Mouse (Mus musculus) hindbrain, postnatal 0 days (tissue): ENCODE data around the gene Disp3. TPM values are rescaled to one million over a fixed set of nuclear protein-coding genes. Genes with fewer than 3 reads are reported as not detected.
A peak's percentile ranks its signal among the peaks of the same experiment; 100 is the strongest.

Experiments
- ATAC-seq: fragments of 200-750 bp; cut with Nextera tagmentation; 2 replicates; pipeline ENCODE4 v1.8.0; 2017; ENCODE audit warnings: mild to moderate bottlenecking, moderate TSS enrichment, moderate library complexity
- DNase-seq: peaks from one replicate; pipeline ENCODE4 v3.0.0-alpha.2; 2015; ENCODE audit warnings: low spot score
- H3K27ac ChIP-seq: fragments of 300-500 bp; sonication (generic); 2 replicates; pipeline ENCODE4 v1.5.1; 2014; ENCODE audit warnings: mild to moderate bottlenecking
- H3K27me3 ChIP-seq: fragments of 300-500 bp; sonication (generic); 2 replicates; pipeline ENCODE4 v1.6.1; 2014; ENCODE audit warnings: low read length, mixed read lengths; ENCODE audit not compliant: insufficient read depth
- H3K36me3 ChIP-seq: fragments of 300-500 bp; sonication (generic); 2 replicates; pipeline ENCODE4 v1.6.1; 2014; ENCODE audit warnings: low read length, mixed read lengths; ENCODE audit not compliant: insufficient read depth
- H3K4me1 ChIP-seq: fragments of 300-500 bp; sonication (generic); 2 replicates; pipeline ENCODE4 v1.6.1; 2014; ENCODE audit warnings: antibody characterized with exemption, low read length, mixed read lengths; ENCODE audit not compliant: insufficient read depth
- H3K4me2 ChIP-seq: fragments of 300-500 bp; sonication (generic); 2 replicates; pipeline ENCODE4 v1.6.1; 2014; ENCODE audit warnings: low read depth, mild to moderate bottlenecking, low read length, moderate library complexity, mixed read lengths
- H3K4me3 ChIP-seq: fragments of 300-500 bp; sonication (generic); 2 replicates; pipeline ENCODE4 v1.5.1; 2014; ENCODE audit warnings: low read length
- H3K9ac ChIP-seq: fragments of 300-500 bp; sonication (generic); replicated peaks from 2 replicates; pipeline ENCODE4 v1.6.1; 2014; ENCODE audit warnings: mild to moderate bottlenecking, low read length, moderate library complexity, mixed read lengths
- H3K9me3 ChIP-seq: fragments of 300-500 bp; sonication (generic); 2 replicates; pipeline ENCODE4 v1.6.1; 2016; ENCODE audit warnings: low read length, mixed read lengths
- CTCF ChIP-seq: IDR thresholded peaks from 2 replicates; pipeline ENCODE4 v1.5.1; 2016; ENCODE audit warnings: antibody characterized with exemption, control low read depth, low read depth
- WGBS: fragments of 180-500 bp; shearing (Covaris S2); extraction: QIAGEN DNeasy Blood & Tissue Kit; methylation state at CpG from one replicate; pipeline ENCODE4 v1.1.7; 2014; 5-methylcytosine and 5-hydroxymethylcytosine counted together
- polyA plus RNA-seq: library from polyadenylated mRNA; unstranded; fragments of >200 nt; fragmentation: Nextera tagmentation; extraction: Ambion mirVana; gene quantifications from 2 replicates; pipeline ENCODE4 v1.2.1, GENCODE M21; 2015
- total RNA-seq: library from RNA; depleted of rRNA; stranded (reverse); fragments of >200 nt; gene quantifications from 2 replicates; pipeline ENCODE4 v1.2.3, GENCODE M21; 2014

The Disp3 gene
- total and polyA plus RNA-seq, 2 experiments from 2014 or later: 8.4 to 53.0 TPM

DNA sequence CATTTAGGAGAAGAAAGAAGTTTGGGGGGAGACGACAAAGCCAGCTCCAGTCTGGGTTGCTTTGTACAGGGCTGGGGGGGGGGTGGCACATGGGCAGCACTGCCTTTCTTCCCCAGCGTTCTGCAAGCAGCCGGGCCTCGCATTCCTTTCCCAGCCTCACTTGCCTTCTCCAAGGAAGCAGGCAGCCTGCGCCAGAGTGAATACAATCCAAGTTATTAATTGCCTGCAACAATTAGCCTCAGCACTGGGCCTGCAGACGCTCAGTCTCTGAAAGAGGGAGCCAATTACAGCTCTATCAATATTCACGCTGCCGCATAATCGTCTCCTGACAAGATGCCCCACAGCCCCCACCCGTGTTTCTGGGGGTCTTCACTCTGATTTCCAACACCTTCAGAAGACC is 4.1 kb upstream of the Disp3 start:
- DNase-seq (peak; percentile 59), ATAC-seq (no peak)
- no peak overlapping the region for H3K4me3 ChIP-seq
- 17% methylated on average over 10 of the region's 10 CpGs for WGBS
- H3K9me3 ChIP-seq: no peaks in the 10 kb centered on the region
- no peaks in the 10 kb centered on the region for H3K27me3 ChIP-seq
- no peak overlapping the region for H3K27ac ChIP-seq
- no peak overlapping the region for H3K4me2 ChIP-seq
- no peak for TF ChIP-seq CTCF
- no peak overlapping the region for H3K9ac ChIP-seq
- H3K4me1 ChIP-seq: peaks cover 15% of the 10 kb centered on the region
- no peaks in the 10 kb centered on the region for H3K36me3 ChIP-seq

GRCm38 (mm10) chr4:148291080-148291479 is 3.3 kb upstream of the Disp3 start:
- H3K27me3 ChIP-seq: no peaks in the 10 kb centered on the region; the same call in 1 of the 2 replicates
- H3K4me1 ChIP-seq: peaks cover 18% of the 10 kb centered on the region
- ATAC-seq (no peak), DNase-seq (no peak)
- no peak overlapping the region for H3K4me2 ChIP-seq
- H3K36me3 ChIP-seq: no peaks in the 10 kb centered on the region
- no peak overlapping the region for H3K4me3 ChIP-seq
- no peaks in the 10 kb centered on the region for H3K9me3 ChIP-seq
- H3K9ac ChIP-seq: no peak overlapping the region
- TF ChIP-seq CTCF: no peak
- no peak overlapping the region for H3K27ac ChIP-seq
- 61% methylated on average over 2 of the region's 2 CpGs for WGBS

- peak; percentile 95 for TF ChIP-seq CTCF
- Histone ChIP-seq H3K36me3 (no peaks in the 10 kb centered on the region), H3K4me2 (peak overlapping the region; percentile 79), H3K9me3 (no peaks in the 10 kb centered on the region), H3K27me3 (no peaks in the 10 kb centered on the region; the same call in 1 of the 2 replicates), H3K27ac (peak overlapping the region; percentile 72), H3K9ac (peak overlapping the region; percentile 77), H3K4me1 (peaks cover 26% of the 10 kb centered on the region), H3K4me3 (peak overlapping the region; percentile 59)
- WGBS: 2% methylated on average over 30 of the region's 32 CpGs
- ATAC-seq: peak; percentile 88
- peak; percentile 97 for DNase-seq
These were observed 337 bp upstream of the Disp3 start for GRCm38 (mm10) chr4:148288055-148288549.

GRCm38 (mm10) chr4:148287041-148287440 is 724 bp downstream of the Disp3 start:
- Histone ChIP-seq H3K27me3 (no peaks in the 10 kb centered on the region; the same call in 1 of the 2 replicates), H3K4me3 (peak overlapping the region; percentile 59), H3K9ac (peak overlapping the region; percentile 77), H3K36me3 (no peaks in the 10 kb centered on the region), H3K9me3 (no peaks in the 10 kb centered on the region), H3K4me1 (peaks cover 25% of the 10 kb centered on the region), H3K27ac (peak overlapping the region; percentile 72; the same call in 1 of the 2 replicates), H3K4me2 (peak overlapping the region; percentile 79)
- DNase-seq (no peak), ATAC-seq (no peak)
- TF ChIP-seq CTCF: no peak
- WGBS: under 1% methylated on average over 20 of the region's 20 CpGs

- Histone ChIP-seq H3K27me3 (no peaks in the 10 kb centered on the region; the same call in 1 of the 2 replicates), H3K9ac (peak overlapping the region; percentile 77), H3K36me3 (no peaks in the 10 kb centered on the region), H3K4me2 (peak overlapping the region; percentile 79), H3K27ac (peak overlapping the region; percentile 72; the same call in 1 of the 2 replicates), H3K9me3 (no peaks in the 10 kb centered on the region), H3K4me1 (peaks cover 20% of the 10 kb centered on the region), H3K4me3 (peak overlapping the region; percentile 59)
- DNase-seq (peak; percentile 56), ATAC-seq (no peak)
- 10% methylated on average over 22 of the region's 22 CpGs for WGBS
- no peak for TF ChIP-seq CTCF
These were observed 1.3 kb downstream of the Disp3 start for GRCm38 (mm10) chr4:148286226-148287031.

- peak; percentile 52 for DNase-seq
- Histone ChIP-seq H3K4me3 (peak overlapping the region; percentile 59), H3K27ac (peak overlapping the region; percentile 12), H3K4me1 (peaks cover 20% of the 10 kb centered on the region), H3K36me3 (no peaks in the 10 kb centered on the region), H3K27me3 (no peaks in the 10 kb centered on the region; the same call in 1 of the 2 replicates), H3K9me3 (no peaks in the 10 kb centered on the region), H3K4me2 (peak overlapping the region; percentile 79), H3K9ac (0 out of 2 replicates have a peak overlapping the region, but pooled peaks have one; percentile 1)
- 8% methylated on average over 13 of the region's 13 CpGs for WGBS
- no peak for TF ChIP-seq CTCF
- ATAC-seq: no peak
These were observed 3.5 kb downstream of the Disp3 start for GRCm38 (mm10) chr4:148284219-148284618.
